Mouse (Mus musculus): ENCODE results near the gene Susd1. TPM values are rescaled to one million over a fixed set of nuclear protein-coding genes. Genes with fewer than 3 reads are reported as not detected.

Susd1 gene
- 10 to 100 TPM in 1 of 2 experiments, 1 to 10 TPM in 1; 9.9 to 10.3 TPM for total RNA-seq (2021)
- long read RNA-seq, experiment 1, partial matches to known transcripts = 0 of 5 reads
- long read RNA-seq, experiment 1, other reads (novel, unspliced or antisense) = 5 of 5 reads
- long read RNA-seq, experiment 2, partial matches to known transcripts = 0 of 3 reads
- long read RNA-seq, experiment 2, other reads (novel, unspliced or antisense) = 3 of 3 reads

- Histone ChIP-seq H3K27ac (peak within 1 kb of the TSS; percentile 92), H3K4me3 (peak within 1 kb of the TSS; percentile 61)
- TF ChIP-seq CTCF (conservative IDR thresholded peaks at IDR 0.05) = no peak
- peak; percentile 25 to 54 for DNase-seq (ENCODE audit: low spot score in 2 of 2)
Observed at GRCm38 (mm10) chr4:59437990-59438854, at the start of gene Susd1. Gene Susd1, minus strand, starts transcription at chr4:59438633.

GRCm38 (mm10) chr4:59471306-59471705 is 32.9 kb upstream of the Susd1 start:
- Histone ChIP-seq H3K4me3 (no peak overlapping the region), H3K27ac (no peak overlapping the region)
- DNase-seq (ENCODE audit: low spot score in 2 of 2) = no peak
- no peak for TF ChIP-seq CTCF (conservative IDR thresholded peaks at IDR 0.05)

- TF ChIP-seq CTCF (conservative IDR thresholded peaks at IDR 0.05) = no peak
- H3K27ac ChIP-seq = no peak overlapping the region
- DNase-seq (ENCODE audit: low spot score in 2 of 2) = no peak
- no peak overlapping the region for H3K4me3 ChIP-seq
Observed at GRCm38 (mm10) chr4:59465449-59465848, 27.0 kb upstream of the Susd1 start.

- Histone ChIP-seq H3K4me3 (no peak overlapping the region), H3K27ac (no peak overlapping the region)
- no peak for DNase-seq (ENCODE audit: low spot score in 2 of 2)
- no peak for TF ChIP-seq CTCF (conservative IDR thresholded peaks at IDR 0.05)
Observed at GRCm38 (mm10) chr4:59464661-59465060, 26.2 kb upstream of the Susd1 start.

GRCm38 (mm10) chr4:59462494-59462893 is 24.1 kb upstream of the Susd1 start:
- DNase-seq (ENCODE audit: low spot score in 2 of 2) = peak; percentile 65 to 75
- no peak for TF ChIP-seq CTCF (conservative IDR thresholded peaks at IDR 0.05)
- Histone ChIP-seq H3K4me3 (no peak overlapping the region), H3K27ac (0 out of 2 replicates have a peak overlapping the region, but pooled peaks have one; percentile 9)

GRCm38 (mm10) chr4:59461116-59461727 is 22.8 kb upstream of the Susd1 start:
- H3K27ac ChIP-seq = no peak overlapping the region; the same call in 1 of the 2 replicates
- no peak for TF ChIP-seq CTCF (conservative IDR thresholded peaks at IDR 0.05)
- H3K4me3 ChIP-seq = no peak overlapping the region
- no peak for DNase-seq (ENCODE audit: low spot score in 2 of 2)

- peak in 1 of 2 experiments; percentile 44 for DNase-seq (ENCODE audit: low spot score in 2 of 2)
Observed at GRCm38 (mm10) chr4:59459216-59459955, 21.0 kb upstream of the Susd1 start.

GRCm38 (mm10) chr4:59457941-59458340 is 19.5 kb upstream of the Susd1 start:
- DNase-seq (ENCODE audit: low spot score in 2 of 2) = no peak
- Histone ChIP-seq H3K27ac (no peak overlapping the region; the same call in 1 of the 2 replicates), H3K4me3 (no peak overlapping the region)
- TF ChIP-seq CTCF (conservative IDR thresholded peaks at IDR 0.05) = no peak

More at GRCm38 (mm10) chr4:59459216-59459955, 21.0 kb upstream of the Susd1 start:
- no peak overlapping the region for H3K4me3 ChIP-seq
- no peak for TF ChIP-seq CTCF (conservative IDR thresholded peaks at IDR 0.05)
- H3K27ac ChIP-seq = peak overlapping the region; percentile 69

GRCm38 (mm10) chr4:59457091-59457490 is 18.7 kb upstream of the Susd1 start:
- no peak for DNase-seq (ENCODE audit: low spot score in 2 of 2)
- no peak for TF ChIP-seq CTCF (conservative IDR thresholded peaks at IDR 0.05)
- no peak overlapping the region for H3K27ac ChIP-seq
- H3K4me3 ChIP-seq = no peak overlapping the region

GRCm38 (mm10) chr4:59455465-59455864 is 17.0 kb upstream of the Susd1 start:
- Histone ChIP-seq H3K4me3 (no peak overlapping the region), H3K27ac (no peak overlapping the region)
- no peak for DNase-seq (ENCODE audit: low spot score in 2 of 2)
- TF ChIP-seq CTCF (conservative IDR thresholded peaks at IDR 0.05) = no peak

GRCm38 (mm10) chr4:59454046-59454445 is 15.6 kb upstream of the Susd1 start:
- Histone ChIP-seq H3K27ac (no peak overlapping the region), H3K4me3 (no peak overlapping the region)
- no peak for DNase-seq (ENCODE audit: low spot score in 2 of 2)
- no peak for TF ChIP-seq CTCF (conservative IDR thresholded peaks at IDR 0.05)

GRCm38 (mm10) chr4:59452503-59452933 is 14.1 kb upstream of the Susd1 start:
- H3K4me3 ChIP-seq = no peak overlapping the region
- no peak for DNase-seq (ENCODE audit: low spot score in 2 of 2)
- no peak overlapping the region for H3K27ac ChIP-seq
- no peak for TF ChIP-seq CTCF (conservative IDR thresholded peaks at IDR 0.05)

All from layer of hippocampus, adult 2 months (tissue).